Mouse (Mus musculus) liver, postnatal 0 days (tissue): Measurements from ENCODE around the gene Prkch.

Experiments used
- CTCF ChIP-seq: sonication (generic); IDR thresholded peaks from 2 replicates; pipeline ENCODE4 v1.5.1; 2016; ENCODE audit warnings: antibody characterized with exemption, low read depth
- EP300 ChIP-seq: IDR thresholded peaks from 2 replicates; pipeline ENCODE4 v1.6.1; 2016; ENCODE audit warnings: antibody characterized with exemption, low read depth, mild to moderate bottlenecking

- no peak for TF ChIP-seq EP300
- no peak for TF ChIP-seq CTCF
These were observed 101.9 kb downstream of the Prkch start for GRCm38 (mm10) chr12:73686456-73686855.
